ENCODE assay signal across 8 mouse cellular contexts in the genomic region with DNA sequence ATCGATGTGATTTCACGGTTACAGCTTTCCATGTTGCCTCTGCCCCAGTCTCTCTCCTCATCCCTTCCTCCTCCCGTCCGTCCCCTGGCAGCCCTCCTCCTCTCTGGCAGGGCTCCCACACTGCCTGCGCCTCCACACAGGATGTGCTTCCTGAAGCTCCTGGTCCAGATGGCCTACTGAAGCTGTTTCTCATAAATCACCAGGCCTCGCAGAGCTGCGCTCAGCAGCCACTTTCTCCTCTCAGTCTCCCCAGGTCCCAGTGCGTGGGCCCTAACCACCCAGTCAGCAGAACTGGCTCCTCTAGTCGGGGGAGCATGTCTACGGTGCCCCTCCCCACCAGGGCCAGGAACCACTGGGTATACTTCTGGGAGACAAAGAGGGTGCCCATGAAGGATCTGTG.
DNase-seq lines count a peak whose midpoint lies in the region; ATAC-seq and TF ChIP-seq lines count a peak whose summit lies in the region.

No protein-coding gene starts in this region.

- H3K27me3 ChIP-seq in liver, embryonic 12.5 days (replicated peaks), result no peaks in the 10 kb centered on the region
- no peaks in the 10 kb centered on the region for H3K27me3 ChIP-seq in kidney, postnatal 0 days (ENCODE audit: insufficient read depth, low read length)
- no peaks in the 10 kb centered on the region for H3K27me3 ChIP-seq in limb, embryonic 11.5 days (ENCODE audit: control insufficient read depth, insufficient read depth, low read length)

- no peaks in the 10 kb centered on the region for H3K9me3 ChIP-seq in liver, embryonic 12.5 days (replicated peaks)
- H3K9me3 ChIP-seq in kidney, postnatal 0 days (replicated peaks; ENCODE audit: low read length), result no peaks in the 10 kb centered on the region
- H3K9me3 ChIP-seq in limb, embryonic 11.5 days (ENCODE audit: control insufficient read depth, low read length), result no peaks in the 10 kb centered on the region

- H3K36me3 ChIP-seq in liver, embryonic 12.5 days, result no peaks in the 10 kb centered on the region
- H3K36me3 ChIP-seq in kidney, postnatal 0 days (ENCODE audit: insufficient read depth, low read length), result no peaks in the 10 kb centered on the region
- H3K36me3 ChIP-seq in limb, embryonic 11.5 days (ENCODE audit: control insufficient read depth, insufficient read depth, low read length), result no peaks in the 10 kb centered on the region

- no peak overlapping the region for H3K27ac ChIP-seq in liver, embryonic 12.5 days
- H3K27ac ChIP-seq in kidney, postnatal 0 days, result no peak overlapping the region
- H3K27ac ChIP-seq in limb, embryonic 11.5 days (replicated peaks; ENCODE audit: low read depth, low read length), result no peak overlapping the region

- WGBS in liver, embryonic 12.5 days (ENCODE audit: insufficient replicate concordance), result 53% methylated on average over 10 of the region's 10 CpGs
- 11% methylated on average over 10 of the region's 10 CpGs for WGBS in kidney, postnatal 0 days
- WGBS in limb, embryonic 11.5 days, result 20% methylated on average over 10 of the region's 10 CpGs

- no peaks in the 10 kb centered on the region for H3K4me1 ChIP-seq in liver, embryonic 12.5 days
- H3K4me1 ChIP-seq in kidney, postnatal 0 days (replicated peaks; ENCODE audit: insufficient read depth, low read length), result no peaks in the 10 kb centered on the region
- no peaks in the 10 kb centered on the region for H3K4me1 ChIP-seq in limb, embryonic 11.5 days (ENCODE audit: control insufficient read depth, insufficient read depth, low read length)

- H3K4me2 ChIP-seq in liver, embryonic 12.5 days, result no peak overlapping the region
- H3K4me2 ChIP-seq in kidney, postnatal 0 days (ENCODE audit: low read length), result no peak overlapping the region
- no peak overlapping the region for H3K4me2 ChIP-seq in limb, embryonic 11.5 days (ENCODE audit: low read depth, severe bottlenecking)

- peak; percentile 55 for DNase-seq in liver
- DNase-seq in cerebellum, postnatal 25 days, result peak; percentile 74 to 84
- DNase-seq in heart, adult 8-10 months (ENCODE audit: low spot score), result peak; percentile 83
- peak; percentile 86 for DNase-seq in kidney, postnatal 0 days (ENCODE audit: low spot score)
- peak; percentile 55 for DNase-seq in limb, embryonic 11.5 days (ENCODE audit: low spot score)
- peak; percentile 82 to 87 for DNase-seq in right cerebral cortex, adult 2 months (ENCODE audit: low spot score in 2 of 2)
- no peak for DNase-seq in retina, postnatal 1 day

- H3K9ac ChIP-seq in liver, embryonic 12.5 days, result no peak overlapping the region
- no peak overlapping the region for H3K9ac ChIP-seq in kidney, postnatal 0 days (ENCODE audit: low read depth, low read length)
- H3K9ac ChIP-seq in limb, embryonic 11.5 days (ENCODE audit: low read length), result no peak overlapping the region

- ATAC-seq in liver, embryonic 12.5 days, result no peak
- ATAC-seq in kidney, postnatal 0 days (replicated peaks; ENCODE audit: low FRiP score, low read depth), result no peak; the same call in 1 of the 2 replicates
- ATAC-seq in limb, embryonic 11.5 days (ENCODE audit: insufficient number of reproducible peaks, low FRiP score, low TSS enrichment, low read depth), result peak; percentile 67; the same call in 1 of the 2 replicates

- H3K4me3 ChIP-seq in liver, embryonic 12.5 days, result no peak overlapping the region
- H3K4me3 ChIP-seq in kidney, postnatal 0 days (replicated peaks; ENCODE audit: low read depth, low read length), result no peak overlapping the region
- no peak overlapping the region for H3K4me3 ChIP-seq in limb, embryonic 11.5 days (ENCODE audit: low read depth, low read length)

- no peak for TF ChIP-seq CTCF in kidney, postnatal 0 days (IDR thresholded peaks at IDR 0.05; ENCODE audit: low read depth)
